Mouse (Mus musculus) 416B (cell line): Measurements from ENCODE around the gene Cntnap1.
"Not testable (repeated sequence)": the region's sequence is repeated elsewhere in the genome, so short reads cannot be mapped to it uniquely, and the experiment has no call there.

ENCODE experiments used
- DNase-seq: peaks from one replicate; pipeline ENCODE4 v3.0.0; 2011; ENCODE audit warnings: low read depth

Gene Cntnap1

DNA sequence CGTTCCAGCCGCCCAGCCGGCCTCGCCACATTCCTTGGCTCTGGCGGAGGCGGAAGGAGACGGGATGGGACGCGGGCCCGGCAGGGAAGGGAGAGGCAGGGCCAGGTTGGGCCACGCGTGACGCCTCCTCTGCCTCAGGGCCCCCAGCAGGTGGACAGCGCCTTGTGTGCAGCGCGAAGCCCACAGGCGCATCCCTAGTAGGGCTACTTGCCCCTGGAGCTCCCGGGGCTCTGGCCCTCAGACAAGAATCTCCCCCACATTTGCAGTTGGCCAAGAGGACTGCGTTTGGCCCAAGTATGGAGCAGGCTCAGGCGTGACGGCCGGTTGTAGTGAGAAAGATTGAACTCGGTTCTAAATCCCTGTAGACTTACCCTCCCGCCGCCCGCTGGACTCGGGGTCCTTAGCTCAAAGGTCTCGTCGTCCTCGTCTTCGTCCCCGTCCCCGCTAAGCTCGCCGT lies at the start of gene Cntnap1:
Cntnap1 (plus strand) TSS at position 170 of the 457 bp plus-strand sequence.
- no peak for DNase-seq

DNA sequence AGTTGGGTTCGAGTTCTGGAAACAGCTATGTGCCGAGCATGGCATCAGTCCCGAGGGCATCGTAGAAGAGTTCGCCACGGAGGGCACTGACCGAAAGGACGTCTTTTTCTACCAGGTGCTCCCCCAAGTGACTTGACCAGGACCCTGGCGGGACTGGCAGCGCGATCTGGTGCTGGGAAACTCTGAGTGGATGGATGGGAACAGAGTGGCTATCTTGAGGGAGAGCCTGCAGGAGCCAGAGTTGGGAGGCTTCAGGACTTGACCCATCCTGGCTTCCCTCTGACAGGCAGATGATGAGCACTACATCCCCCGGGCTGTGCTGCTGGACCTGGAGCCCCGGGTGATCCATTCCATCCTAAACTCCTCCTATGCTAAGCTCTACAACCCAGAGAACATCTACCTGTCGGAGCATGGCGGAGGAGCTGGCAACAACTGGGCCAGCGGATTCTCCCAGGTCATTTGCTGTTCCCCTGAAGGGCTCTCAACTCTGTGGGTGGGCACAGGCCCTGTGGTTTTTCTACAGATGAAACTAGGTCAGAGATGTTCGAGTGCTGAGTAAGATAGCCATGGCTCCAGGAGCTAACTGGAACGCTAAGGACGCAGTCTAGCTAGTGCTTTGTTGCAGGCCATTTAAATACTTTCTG lies 49.7 kb upstream of the Cntnap1 start:
- no peak for DNase-seq

DNA sequence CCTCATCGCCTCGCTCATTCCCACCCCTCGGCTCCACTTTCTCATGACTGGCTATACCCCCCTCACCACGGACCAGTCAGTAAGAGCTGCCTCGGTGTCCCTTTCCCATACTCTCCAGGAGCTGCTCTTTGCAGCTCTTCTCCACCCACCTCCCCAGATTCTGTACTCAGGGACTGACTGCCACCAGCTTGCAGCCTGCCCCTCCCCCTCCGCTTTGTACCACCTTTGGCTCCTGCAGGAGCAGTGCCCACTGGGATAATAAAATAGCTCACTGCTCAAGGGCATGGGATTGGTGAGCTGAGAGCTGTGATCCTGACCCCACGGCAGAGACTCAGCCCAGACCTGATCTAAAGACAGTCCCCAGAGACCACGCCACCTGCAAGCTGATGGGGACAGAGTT lies 45.8 kb upstream of the Cntnap1 start:
- DNase-seq, result not testable (repeated sequence)

DNA sequence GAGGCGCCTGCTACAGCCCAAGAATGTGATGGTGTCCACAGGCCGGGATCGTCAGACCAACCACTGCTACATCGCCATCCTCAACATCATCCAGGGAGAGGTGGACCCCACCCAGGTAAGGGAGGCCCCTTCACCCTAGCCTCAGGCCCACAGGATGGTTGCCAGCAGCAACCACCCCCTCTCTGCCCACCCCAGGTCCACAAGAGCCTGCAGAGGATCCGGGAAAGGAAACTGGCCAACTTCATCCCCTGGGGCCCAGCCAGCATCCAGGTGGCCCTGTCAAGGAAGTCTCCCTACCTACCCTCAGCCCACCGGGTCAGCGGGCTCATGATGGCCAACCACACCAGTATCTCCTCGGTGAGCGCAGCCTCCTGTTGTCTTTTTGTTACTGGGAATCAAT lies 45.3 kb upstream of the Cntnap1 start:
- DNase-seq, result not testable (repeated sequence)

DNA sequence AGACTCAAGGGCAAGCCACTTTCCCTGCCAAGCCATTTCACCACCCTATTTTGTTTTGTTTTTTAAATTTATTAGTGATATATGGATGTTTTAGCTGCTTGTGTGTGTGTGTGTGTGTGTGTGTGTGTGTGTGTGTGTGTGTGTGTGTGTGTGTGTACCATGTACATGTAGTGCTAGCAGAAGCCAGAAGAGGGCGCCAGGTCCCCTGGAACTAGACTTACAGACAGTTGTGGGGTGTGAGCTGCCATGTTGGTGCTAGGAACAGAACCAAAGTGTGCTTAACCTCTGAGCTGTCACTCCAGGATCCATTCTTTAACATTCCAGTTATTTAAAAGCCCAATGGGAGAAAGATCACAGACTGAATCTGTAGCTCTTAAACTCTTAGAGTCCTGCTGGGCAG lies 43.2 kb upstream of the Cntnap1 start:
- peak; percentile 37 for DNase-seq

DNA sequence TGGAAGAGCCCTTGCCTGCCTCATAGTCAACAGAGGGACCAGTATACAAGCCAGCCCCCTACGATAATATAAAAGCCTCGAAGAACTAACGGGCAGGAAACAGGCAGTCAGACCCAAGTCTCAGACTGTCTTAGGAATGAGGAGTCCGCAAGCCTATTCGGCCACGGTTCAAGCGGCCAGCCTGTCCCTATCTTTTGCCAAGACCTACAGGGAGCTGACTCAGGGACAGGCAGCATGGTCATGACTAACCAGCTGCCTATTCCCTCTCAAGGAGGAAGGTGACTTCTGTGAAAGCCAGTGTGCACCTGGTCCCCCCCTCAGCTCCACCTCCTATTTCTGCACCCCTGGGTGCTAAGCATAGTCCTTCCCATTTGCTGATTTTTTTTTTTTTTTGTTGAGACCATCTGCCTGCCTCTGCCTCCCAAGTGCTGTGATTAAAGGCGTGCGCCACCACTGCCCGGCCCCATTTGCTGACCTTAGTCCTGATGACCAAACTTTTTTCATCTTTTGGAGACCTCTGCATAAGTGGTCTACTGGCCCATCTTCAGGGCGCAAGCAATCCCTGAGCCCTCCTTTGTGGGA lies 41.2 kb upstream of the Cntnap1 start:
- no peak for DNase-seq

DNA sequence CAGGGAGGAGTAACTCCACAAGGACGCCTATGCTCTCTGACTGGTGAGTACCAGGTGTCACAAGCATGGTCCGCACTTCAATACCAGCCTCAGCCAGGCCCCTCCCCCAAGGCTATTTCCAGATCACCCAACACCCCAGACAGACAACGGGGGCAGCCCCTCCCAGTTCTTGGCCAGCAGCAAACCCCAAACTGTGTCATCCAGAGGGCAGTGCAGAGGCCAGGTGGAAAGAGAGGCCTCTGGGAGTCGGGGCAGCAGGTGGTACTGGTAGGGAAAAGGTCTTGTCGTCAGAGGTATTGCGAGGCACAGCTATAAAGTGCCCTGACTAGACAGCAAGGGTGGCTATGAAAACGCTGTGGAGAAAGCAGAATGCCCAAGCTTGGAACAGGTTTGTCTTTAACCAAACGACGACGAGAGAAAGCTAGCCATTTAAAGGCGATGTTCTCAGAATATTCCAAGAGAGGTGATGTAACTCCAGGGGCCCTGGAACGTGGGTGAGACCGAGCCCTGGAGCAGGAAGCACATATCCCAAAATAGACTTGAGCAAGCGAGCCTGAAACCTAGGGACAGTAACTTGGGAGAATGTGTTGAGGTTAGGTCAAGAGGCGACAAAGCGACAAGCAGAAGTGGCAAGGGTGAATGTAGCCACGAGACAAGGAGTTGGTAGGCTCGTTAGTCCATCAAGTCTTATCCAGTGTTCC lies 40.1 kb upstream of the Cntnap1 start:
- no peak for DNase-seq

DNA sequence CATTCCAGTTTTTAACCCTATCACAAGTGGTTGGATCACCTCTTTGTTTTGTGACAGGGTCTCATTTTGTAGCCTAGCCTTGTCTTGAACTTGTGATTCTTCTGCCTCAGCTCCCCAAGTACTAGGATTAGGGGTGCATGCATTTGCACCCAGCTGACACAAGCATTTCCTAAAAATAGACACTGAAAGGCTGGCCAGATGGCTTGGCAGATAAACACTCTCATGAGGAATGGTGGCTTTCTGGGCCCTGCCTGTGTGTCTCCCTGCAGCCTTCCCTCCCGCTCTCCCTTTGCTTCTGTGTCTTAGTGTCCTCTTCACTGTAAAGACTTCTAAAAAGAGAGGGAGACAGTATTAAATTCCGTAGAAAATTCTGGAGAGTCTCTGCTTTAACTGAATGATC lies 39.1 kb upstream of the Cntnap1 start:
- DNase-seq, result peak; percentile 37

DNA sequence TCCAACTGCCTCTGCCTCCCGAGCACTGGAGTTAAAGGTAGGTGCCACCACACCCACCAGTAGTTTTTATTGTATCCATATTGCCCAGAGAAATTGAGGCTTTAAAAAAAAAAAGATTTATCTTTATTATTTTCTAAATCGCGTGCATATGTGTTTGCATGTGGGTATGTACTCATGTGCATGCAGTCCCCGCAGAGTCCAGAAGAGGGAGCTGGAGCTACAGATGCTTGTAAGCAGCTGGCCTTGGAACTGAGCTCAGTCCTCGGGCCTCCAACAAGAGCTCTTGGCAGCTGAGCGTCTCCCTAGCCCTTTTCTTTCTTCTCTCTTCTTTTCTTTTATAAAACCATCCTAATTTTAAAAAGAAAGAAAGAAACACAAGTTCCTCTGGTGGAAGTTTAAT lies 38.6 kb upstream of the Cntnap1 start:
- DNase-seq, result peak; percentile 78

DNA sequence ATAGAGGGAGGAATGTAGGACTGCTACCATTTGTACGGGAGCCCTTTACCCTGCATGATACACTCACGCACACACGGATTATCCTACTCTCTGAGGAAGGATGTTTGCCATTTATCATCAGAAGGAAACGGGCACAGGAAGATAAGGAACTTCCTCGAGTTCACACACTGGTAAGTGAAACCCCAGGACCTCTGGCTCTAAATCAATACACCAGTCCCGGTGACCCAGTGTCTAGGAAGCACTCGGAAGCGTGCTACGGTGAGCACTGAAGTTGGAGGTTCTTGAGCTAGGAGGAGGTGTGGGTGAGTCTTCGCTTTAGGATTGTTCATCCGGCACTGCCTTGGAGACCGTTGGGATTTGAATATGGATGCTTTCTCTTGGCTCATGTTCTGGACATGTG lies 37.3 kb upstream of the Cntnap1 start:
- DNase-seq, result no peak

DNA sequence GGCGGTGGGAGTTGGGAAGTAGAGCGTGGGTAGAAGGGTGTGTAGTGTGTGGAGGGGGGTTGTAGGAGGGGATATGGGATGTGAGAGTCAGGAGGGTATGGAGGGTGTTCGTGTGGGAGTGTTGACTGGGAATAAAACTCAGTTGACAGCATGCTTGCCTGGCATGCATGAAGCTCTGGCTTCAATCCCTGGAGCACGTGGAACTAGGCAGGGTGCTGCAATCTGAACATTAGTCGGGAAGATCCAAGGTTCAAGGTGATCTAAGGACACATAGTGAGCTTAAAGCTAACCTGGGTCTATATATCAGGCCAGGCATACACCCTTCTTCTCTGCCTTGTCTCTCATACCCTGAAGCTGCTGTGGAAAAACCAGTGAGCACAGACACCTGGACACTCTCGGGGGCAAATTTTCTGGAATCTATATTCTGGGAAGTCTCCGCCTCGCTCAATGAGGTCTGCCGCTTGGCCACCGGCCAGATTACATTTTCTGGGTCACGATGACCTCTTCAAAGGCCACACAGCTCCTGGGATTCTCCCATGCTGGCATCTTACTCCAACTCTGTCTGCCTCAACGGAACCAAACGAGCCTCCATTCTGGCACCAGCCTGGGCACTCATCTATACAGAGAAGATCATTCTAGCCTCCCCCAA lies 36.0 kb upstream of the Cntnap1 start:
- no peak for DNase-seq

DNA sequence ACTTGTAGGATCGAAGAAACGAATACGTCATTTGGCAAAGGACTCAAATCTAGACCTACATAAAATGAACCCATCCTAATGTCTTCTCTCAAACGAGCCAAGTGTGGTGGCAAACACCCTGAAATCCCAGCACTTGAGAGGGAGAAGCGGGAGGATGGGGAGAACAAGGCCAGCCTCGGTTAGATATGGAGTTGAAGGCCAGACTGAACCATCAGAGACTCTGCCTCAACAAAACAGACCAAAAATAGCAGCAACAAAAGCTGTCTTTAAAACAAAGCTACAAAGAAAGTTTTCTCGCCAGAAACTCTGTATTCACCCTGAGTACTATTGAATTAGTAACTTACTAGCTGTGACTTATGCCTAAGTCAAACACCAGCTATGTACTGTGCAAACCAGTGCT lies 33.3 kb upstream of the Cntnap1 start:
- DNase-seq, result no peak

DNA sequence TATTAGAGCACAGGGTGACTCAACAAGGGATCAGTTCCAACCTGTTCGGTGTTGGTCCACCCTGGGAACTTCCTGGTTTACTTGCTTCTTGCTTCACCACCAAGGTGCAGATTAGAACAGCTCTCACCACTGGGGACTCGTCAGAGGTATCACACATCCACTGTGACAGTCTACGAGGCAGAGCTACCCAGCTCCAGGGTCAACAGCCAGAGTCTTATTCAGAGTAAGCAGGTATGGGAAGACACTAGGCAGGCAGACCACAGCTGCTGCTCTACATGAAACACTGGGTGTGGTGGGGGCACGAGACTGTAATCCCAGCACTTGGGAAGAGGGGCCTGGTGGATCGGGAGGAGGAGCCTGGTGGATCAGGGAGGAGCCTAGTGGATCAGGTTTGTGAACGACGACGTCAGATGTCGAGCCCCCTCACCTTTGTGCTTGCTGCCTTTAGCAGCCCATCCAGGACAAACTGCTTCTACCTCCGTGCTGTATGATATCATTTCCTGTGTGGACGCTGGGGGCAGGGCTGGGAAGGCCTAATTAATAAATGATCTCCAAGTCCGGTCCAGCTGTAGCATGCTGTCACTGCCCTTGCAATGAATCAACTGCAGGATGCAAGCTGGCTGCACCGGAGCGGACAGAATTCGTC lies 31.7 kb upstream of the Cntnap1 start:
- DNase-seq, result no peak

DNA sequence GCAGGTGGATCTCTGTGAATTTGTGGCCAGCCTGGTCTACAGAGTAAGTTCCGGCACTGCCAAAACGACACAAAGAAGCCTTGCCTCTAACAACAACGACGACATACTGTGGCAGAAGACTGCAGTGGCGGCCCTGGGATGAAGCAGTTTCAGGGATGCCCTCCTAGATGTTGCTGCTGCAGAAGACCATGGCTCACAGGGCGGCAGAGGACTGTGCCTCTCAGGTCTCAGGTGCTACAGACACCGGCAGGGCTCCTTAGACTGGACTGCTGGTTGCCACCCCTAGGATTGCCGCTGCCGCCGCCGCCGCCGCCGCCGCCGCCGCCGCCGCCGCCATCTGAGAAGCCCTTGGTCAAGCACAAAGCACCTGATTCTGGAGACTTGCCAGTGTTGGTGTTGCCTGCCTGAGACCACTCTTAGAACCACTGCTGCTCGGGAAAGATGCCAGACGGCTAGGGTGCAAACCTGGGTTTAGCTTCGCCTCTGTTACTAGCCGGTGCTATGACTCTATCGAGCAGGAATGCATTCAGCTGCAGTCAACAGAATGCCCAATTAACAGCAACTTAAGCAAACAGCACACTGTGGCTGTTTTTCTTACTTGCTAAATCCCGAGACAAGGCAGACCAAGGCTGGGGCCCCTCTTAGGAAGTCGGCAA lies 30.0 kb upstream of the Cntnap1 start:
- no peak for DNase-seq

DNA sequence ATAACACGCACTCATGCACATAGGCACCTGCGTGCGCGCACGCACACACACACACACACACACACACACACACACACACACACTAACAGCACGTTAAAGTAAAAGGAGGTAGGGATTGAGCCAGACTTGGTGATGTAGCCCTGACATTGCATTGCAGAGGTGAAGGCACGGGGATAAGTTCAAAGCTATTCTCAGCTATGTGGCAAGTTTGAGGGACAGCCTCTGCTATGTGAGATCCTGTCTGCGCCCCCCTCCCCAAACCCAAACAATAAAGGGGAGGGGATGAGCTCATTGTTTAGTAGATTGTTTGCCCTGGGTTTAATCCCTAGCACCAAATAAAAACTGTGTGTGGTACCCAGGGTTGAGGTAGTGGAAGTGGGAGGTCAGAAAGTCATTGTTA lies 29.2 kb upstream of the Cntnap1 start:
- no peak for DNase-seq

DNA sequence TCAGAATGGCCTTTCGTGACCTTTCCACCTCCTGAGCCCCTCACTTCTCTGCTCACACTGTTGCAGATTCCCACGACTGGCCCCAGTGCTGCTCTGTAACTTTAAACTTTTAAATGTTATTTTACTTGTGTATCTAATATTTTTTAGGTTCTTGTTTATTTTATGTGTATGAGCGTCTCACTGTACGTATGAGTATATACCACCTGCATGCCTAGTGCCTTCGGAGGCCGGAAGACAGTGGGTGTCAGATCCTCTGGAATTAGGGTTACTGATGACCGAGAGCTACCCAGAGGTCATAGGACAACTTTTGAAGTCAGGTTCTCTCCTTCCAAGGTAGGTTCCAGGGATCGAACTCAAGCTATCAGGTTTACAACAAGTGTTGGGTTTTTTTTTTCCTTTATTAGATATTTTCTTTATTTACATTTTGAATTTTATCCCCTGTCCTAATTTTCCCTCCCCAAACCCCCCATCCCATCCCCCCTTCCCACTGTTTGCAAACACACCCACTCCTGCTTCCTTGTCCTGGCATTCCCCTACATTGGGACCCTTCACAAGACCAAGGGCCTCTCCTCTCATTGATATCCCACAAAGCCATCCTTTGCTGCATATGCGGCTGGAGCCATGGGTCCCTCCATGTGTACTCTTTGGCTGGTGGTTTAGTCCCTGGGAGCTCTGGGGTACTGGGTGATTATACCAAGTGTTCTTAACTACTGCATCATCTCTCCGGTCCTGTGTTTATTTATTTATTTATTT lies 27.9 kb upstream of the Cntnap1 start:
- DNase-seq, result no peak

DNA sequence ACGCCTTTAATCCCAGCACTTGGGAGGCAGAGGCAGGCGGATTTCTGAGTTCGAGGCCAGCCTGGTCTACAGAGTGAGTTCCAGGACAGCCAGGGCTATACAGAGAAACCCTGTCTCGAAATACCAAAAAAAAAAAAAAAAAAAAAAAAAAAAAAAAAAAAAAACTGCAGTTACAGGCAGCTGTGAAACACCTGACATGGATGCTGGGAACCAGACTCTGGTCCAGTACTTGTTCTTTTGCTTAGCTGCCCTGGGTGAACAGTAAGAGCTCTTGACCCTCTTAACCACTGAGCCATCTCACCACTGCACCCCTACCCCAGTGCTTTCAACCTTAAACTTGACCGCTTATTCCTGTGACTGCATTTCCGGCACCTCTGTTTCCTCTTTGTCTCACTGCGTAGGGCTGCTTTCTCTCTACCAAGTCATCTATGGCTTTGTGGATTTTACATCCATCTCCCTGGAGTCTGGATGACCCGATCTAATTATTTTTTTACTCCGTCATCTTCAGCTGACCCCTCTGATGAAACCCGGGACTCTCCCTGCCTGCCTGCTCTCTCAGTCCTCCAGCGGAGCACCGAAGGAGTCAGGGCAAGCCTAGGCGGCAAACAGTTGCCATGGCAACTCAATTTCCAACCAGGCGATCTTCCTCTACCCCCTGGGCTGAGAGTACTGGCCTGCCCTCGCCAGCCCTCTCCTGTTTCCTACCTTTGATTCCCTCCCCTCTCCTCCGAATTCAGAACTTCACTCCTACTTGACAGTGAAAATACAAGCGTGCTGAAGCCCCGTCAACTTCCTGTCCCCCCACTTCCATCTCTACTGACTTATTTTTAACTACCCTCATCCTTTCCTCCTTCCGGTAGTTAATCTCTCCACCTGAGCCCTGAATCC lies 26.7 kb upstream of the Cntnap1 start:
- peak; percentile 86 for DNase-seq

DNA sequence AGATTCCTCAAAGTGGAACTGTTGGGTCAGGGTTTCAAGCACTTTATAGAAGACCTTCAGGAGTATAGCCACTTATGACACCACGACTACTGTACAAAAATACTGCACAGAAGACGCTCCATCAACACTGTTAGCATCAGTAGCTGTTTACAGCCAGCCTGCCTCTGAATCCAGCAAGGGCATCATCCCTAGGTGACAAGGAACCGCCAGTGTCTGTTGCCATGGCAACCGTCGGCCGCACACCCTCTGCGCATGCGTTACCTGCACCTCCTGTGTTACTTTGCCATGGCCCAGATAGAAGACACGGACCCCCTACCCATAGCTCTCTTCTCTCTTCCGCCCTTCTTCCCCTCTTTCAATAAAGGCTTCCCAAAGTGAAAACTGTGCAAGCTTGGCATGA lies 23.9 kb upstream of the Cntnap1 start:
- no peak for DNase-seq

DNA sequence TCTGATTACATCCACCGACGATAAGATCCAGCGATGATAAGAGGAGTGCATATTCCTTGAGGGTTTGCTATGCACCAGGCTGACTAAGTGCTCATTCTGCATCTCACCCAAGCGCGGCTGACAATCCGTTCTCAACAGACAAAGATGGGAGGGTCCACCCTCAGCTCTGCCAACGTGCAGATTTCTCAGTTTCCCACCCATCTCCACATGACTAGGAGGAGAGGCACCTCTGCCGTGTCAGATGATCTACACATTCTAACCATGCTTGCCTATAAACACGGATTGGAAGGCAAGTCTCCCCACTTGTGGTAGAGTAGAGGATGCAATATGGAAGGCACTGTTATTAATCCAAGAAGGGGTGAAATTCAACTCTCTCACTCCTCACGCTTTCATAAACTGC lies 21.6 kb upstream of the Cntnap1 start:
- DNase-seq, result no peak
